ENCODE assay signal across 7 mouse cellular contexts in genomic region chr10:80621690-80621939, GRCm38 (mm10). TPM values are rescaled to one million over a fixed set of nuclear protein-coding genes. Genes with fewer than 3 reads are reported as not detected.
DNase-seq lines count a peak whose midpoint lies in the region; ATAC-seq and TF ChIP-seq lines count a peak whose summit lies in the region.

No protein-coding gene starts in this region.

- H3K27ac ChIP-seq in lung, embryonic 15.5 days: peak overlapping the region; percentile 97
- peak overlapping the region; percentile 96 for H3K27ac ChIP-seq in forebrain, embryonic 10.5 days
- H3K27ac ChIP-seq in limb, embryonic 12.5 days: peak overlapping the region; percentile 89
- peak overlapping the region; percentile 94 for H3K27ac ChIP-seq in small intestine, adult 2 months (ENCODE audit: insufficient read depth, low read depth, low read length)

- no peak for TF ChIP-seq POLR2A in small intestine, adult 2 months (IDR thresholded peaks at IDR 0.05; ENCODE audit: low read depth, low read length)

- H3K36me3 ChIP-seq in lung, embryonic 15.5 days: no peaks in the 10 kb centered on the region
- H3K36me3 ChIP-seq in forebrain, embryonic 10.5 days (replicated peaks): peaks cover 16% of the 10 kb centered on the region
- H3K36me3 ChIP-seq in limb, embryonic 12.5 days: peaks cover 13% of the 10 kb centered on the region
- H3K36me3 ChIP-seq in small intestine, adult 2 months (ENCODE audit: control insufficient read depth, insufficient read depth, low read length): no peaks in the 10 kb centered on the region

- H3K9ac ChIP-seq in lung, embryonic 15.5 days: peak overlapping the region; percentile 47
- H3K9ac ChIP-seq in limb, embryonic 12.5 days (replicated peaks): peak overlapping the region; percentile 53

- 0% methylated on average over 9 of the region's 9 CpGs for WGBS in lung, embryonic 15.5 days
- 7% methylated on average over 9 of the region's 9 CpGs for WGBS in forebrain, embryonic 10.5 days
- WGBS in limb, embryonic 12.5 days: 4% methylated on average over 9 of the region's 9 CpGs
- 2% methylated on average over 9 of the region's 9 CpGs for WGBS in small intestine, adult 2 months

- H3K4me3 ChIP-seq in lung, embryonic 15.5 days: peak overlapping the region; percentile 88
- H3K4me3 ChIP-seq in forebrain, embryonic 10.5 days: peak overlapping the region; percentile 84
- H3K4me3 ChIP-seq in limb, embryonic 12.5 days (replicated peaks): peak overlapping the region; percentile 90
- peak overlapping the region; percentile 71 for H3K4me3 ChIP-seq in small intestine, adult 2 months (ENCODE audit: low read depth, low read length)

- H3K9me3 ChIP-seq in lung, embryonic 15.5 days: no peaks in the 10 kb centered on the region
- H3K9me3 ChIP-seq in forebrain, embryonic 10.5 days: no peaks in the 10 kb centered on the region
- H3K9me3 ChIP-seq in limb, embryonic 12.5 days: no peaks in the 10 kb centered on the region

- H3K4me1 ChIP-seq in lung, embryonic 15.5 days: peaks cover 22% of the 10 kb centered on the region
- H3K4me1 ChIP-seq in forebrain, embryonic 10.5 days: peaks cover 53% of the 10 kb centered on the region
- H3K4me1 ChIP-seq in limb, embryonic 12.5 days (replicated peaks): peaks cover 34% of the 10 kb centered on the region
- H3K4me1 ChIP-seq in small intestine, adult 2 months (ENCODE audit: control insufficient read depth, insufficient read depth, insufficient read length, low read length): peaks cover 30% of the 10 kb centered on the region

- no peak for TF ChIP-seq CTCF in small intestine, adult 2 months (IDR thresholded peaks at IDR 0.05; ENCODE audit: extremely low read depth, insufficient read length, insufficient replicate concordance, low read depth, low read length)

- no peaks in the 10 kb centered on the region for H3K27me3 ChIP-seq in lung, embryonic 15.5 days
- no peaks in the 10 kb centered on the region for H3K27me3 ChIP-seq in forebrain, embryonic 10.5 days (ENCODE audit: poor library complexity, severe bottlenecking)
- no peaks in the 10 kb centered on the region for H3K27me3 ChIP-seq in limb, embryonic 12.5 days
- no peaks in the 10 kb centered on the region for H3K27me3 ChIP-seq in small intestine, adult 2 months (ENCODE audit: control insufficient read depth, insufficient read depth, low read length)

- ATAC-seq in lung, embryonic 15.5 days (ENCODE audit: borderline replicate concordance, extremely low read depth, low FRiP score, low TSS enrichment): no peak
- no peak for ATAC-seq in limb, embryonic 12.5 days (ENCODE audit: insufficient number of reproducible peaks, insufficient read depth, low FRiP score, low TSS enrichment, low read depth)

- peak overlapping the region; percentile 76 for H3K4me2 ChIP-seq in lung, embryonic 15.5 days
- H3K4me2 ChIP-seq in limb, embryonic 12.5 days: peak overlapping the region; percentile 99

- DNase-seq in lung, postnatal 4 days: no peak
- DNase-seq in forebrain, embryonic 10.5 days (ENCODE audit: extremely low spot score, low spot score): no peak
- DNase-seq in adrenal gland, postnatal 25 days: no peak
- DNase-seq in adrenal gland, adult (ENCODE audit: inconsistent age in 2 of 2, low spot score in 1 of 2): no peak

RNA-seq across cellular contexts. Expression of gene Csnk1g2, which starts 1.0 kb away (rescaled TPM):
- 142 and 152 TPM in 2 replicates for polyA plus RNA-seq in lung, embryonic 15.5 days (2015; fragmentation: Nextera tagmentation; extraction: Ambion mirVana)
- polyA plus RNA-seq in forebrain, embryonic 10.5 days (2016; fragmentation: Nextera tagmentation; extraction: Ambion mirVana): 123 and 133 TPM in 2 replicates
- 239 and 260 TPM in 2 replicates for polyA plus RNA-seq in limb, embryonic 12.5 days (2016; fragmentation: Nextera tagmentation; extraction: Ambion mirVana)
- 115 and 266 TPM in 2 replicates for polyA plus RNA-seq in small intestine, adult 2 months (2012; rRNA removed)
- 127 and 157 TPM in 2 replicates for total RNA-seq in adrenal gland, postnatal 25 days (2021)

RNA-seq across cellular contexts. Expression of gene Gm49322, which starts 15.8 kb away (rescaled TPM):
- polyA plus RNA-seq in lung, embryonic 15.5 days (2015; fragmentation: Nextera tagmentation; extraction: Ambion mirVana): 3.2 and 5.1 TPM in 2 replicates
- 4.7 and 5.6 TPM in 2 replicates for polyA plus RNA-seq in forebrain, embryonic 10.5 days (2016; fragmentation: Nextera tagmentation; extraction: Ambion mirVana)
- 4.9 and 6.1 TPM in 2 replicates for polyA plus RNA-seq in limb, embryonic 12.5 days (2016; fragmentation: Nextera tagmentation; extraction: Ambion mirVana)
- 1.3 and 2.2 TPM in 2 replicates for polyA plus RNA-seq in small intestine, adult 2 months (2012; rRNA removed)
- total RNA-seq in adrenal gland, postnatal 25 days (2021): 2.3 and 3.0 TPM in 2 replicates

RNA-seq across cellular contexts. Expression of gene Adat3, which starts 18.9 kb away (rescaled TPM):
- polyA plus RNA-seq in lung, embryonic 15.5 days (2015; fragmentation: Nextera tagmentation; extraction: Ambion mirVana): 9.1 TPM in 2 replicates
- 10.7 and 11.9 TPM in 2 replicates for polyA plus RNA-seq in forebrain, embryonic 10.5 days (2016; fragmentation: Nextera tagmentation; extraction: Ambion mirVana)
- polyA plus RNA-seq in limb, embryonic 12.5 days (2016; fragmentation: Nextera tagmentation; extraction: Ambion mirVana): 6.1 and 9.9 TPM in 2 replicates
- 18.2 and 23.9 TPM in 2 replicates for polyA plus RNA-seq in small intestine, adult 2 months (2012; rRNA removed)
- 3.5 and 5.6 TPM in 2 replicates for total RNA-seq in adrenal gland, postnatal 25 days (2021)

RNA-seq across cellular contexts. Expression of gene Scamp4, which starts 18.9 kb away (rescaled TPM):
- 79.0 and 84.8 TPM in 2 replicates for polyA plus RNA-seq in lung, embryonic 15.5 days (2015; fragmentation: Nextera tagmentation; extraction: Ambion mirVana)
- 91.5 and 93.0 TPM in 2 replicates for polyA plus RNA-seq in forebrain, embryonic 10.5 days (2016; fragmentation: Nextera tagmentation; extraction: Ambion mirVana)
- 62.1 and 66.0 TPM in 2 replicates for polyA plus RNA-seq in limb, embryonic 12.5 days (2016; fragmentation: Nextera tagmentation; extraction: Ambion mirVana)
- polyA plus RNA-seq in small intestine, adult 2 months (2012; rRNA removed): 84.0 and 130 TPM in 2 replicates
- total RNA-seq in adrenal gland, postnatal 25 days (2021): 64.8 and 68.6 TPM in 2 replicates

RNA-seq across cellular contexts. Expression of gene Abhd17a, which starts 31.5 kb away (rescaled TPM):
- polyA plus RNA-seq in lung, embryonic 15.5 days (2015; fragmentation: Nextera tagmentation; extraction: Ambion mirVana): 122 and 133 TPM in 2 replicates
- 71.8 and 75.5 TPM in 2 replicates for polyA plus RNA-seq in forebrain, embryonic 10.5 days (2016; fragmentation: Nextera tagmentation; extraction: Ambion mirVana)
- polyA plus RNA-seq in limb, embryonic 12.5 days (2016; fragmentation: Nextera tagmentation; extraction: Ambion mirVana): 108 and 110 TPM in 2 replicates
- polyA plus RNA-seq in small intestine, adult 2 months (2012; rRNA removed): 381 and 644 TPM in 2 replicates
- 87.8 and 100 TPM in 2 replicates for total RNA-seq in adrenal gland, postnatal 25 days (2021)
